Mouse (Mus musculus) G1E (cell line): ENCODE measurements around the gene Lamc1.

Source experiments
- CTCF ChIP-seq: IDR thresholded peaks from 2 replicates; pipeline ENCODE4 v1.5.1; 2012; ENCODE audit warnings: low read depth, low read length, inconsistent platforms, mixed read lengths
- GATA1 ChIP-seq: IDR thresholded peaks from 2 replicates; pipeline ENCODE4 v1.6.1; 2012; ENCODE audit warnings: borderline replicate concordance, low read length, inconsistent platforms, mixed read lengths

DNA sequence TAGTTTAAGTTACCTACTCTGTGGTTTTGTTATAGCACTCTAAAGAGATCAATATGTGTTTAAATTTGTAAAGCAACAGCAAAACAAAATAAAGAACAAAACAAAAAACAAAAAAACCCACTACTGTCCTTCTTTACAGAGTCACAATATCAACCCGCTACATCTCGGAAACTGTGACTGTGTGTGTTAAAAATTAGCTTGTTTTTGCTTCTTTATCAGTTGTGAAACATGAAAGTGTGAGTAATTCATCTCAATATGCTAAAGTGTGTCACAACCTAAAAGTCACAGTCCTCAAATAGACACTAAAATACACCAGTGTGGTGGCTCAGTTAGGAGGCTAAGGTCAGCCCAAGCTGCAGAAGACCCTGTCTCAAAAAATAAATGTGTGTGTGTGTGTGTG, 14.5 kb upstream of the Lamc1 start:
- TF ChIP-seq CTCF (no peak), GATA1 (no peak)
